Mouse (Mus musculus): Measurements from ENCODE around the gene Zdhhc11. TPM values are rescaled to one million over a fixed set of nuclear protein-coding genes. Genes with fewer than 3 reads are reported as not detected.

The Zdhhc11 gene
- polyA plus RNA-seq, 1 experiment from 2014 or later: not detected

DNA sequence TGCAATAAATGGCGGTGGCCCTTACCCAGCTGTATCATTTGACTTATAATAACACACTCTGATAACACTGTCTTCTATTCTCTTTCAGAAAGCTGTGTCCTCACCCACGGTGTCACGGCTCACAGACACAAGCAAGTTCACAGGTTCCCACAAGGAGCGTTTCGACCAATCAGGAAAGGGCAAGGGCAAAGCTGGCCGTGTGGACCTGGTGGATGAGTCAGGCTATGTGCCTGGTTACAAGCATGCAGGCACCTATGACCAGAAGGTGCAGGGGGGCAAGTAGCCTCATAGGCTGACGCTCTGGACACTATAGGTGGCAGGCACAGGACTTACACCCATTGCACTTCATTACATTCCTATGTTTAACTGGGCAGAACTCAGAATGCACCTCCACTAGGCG, 67.5 kb downstream of the Zdhhc11 start:
- no peak for ATAC-seq (ENCODE audit: insufficient read depth, low FRiP score, low read depth)
- H3K27ac ChIP-seq: no peak overlapping the region
- H3K4me3 ChIP-seq (replicated peaks): no peak overlapping the region
- H3K4me2 ChIP-seq: no peak overlapping the region
- no peaks in the 10 kb centered on the region for H3K36me3 ChIP-seq
- H3K9ac ChIP-seq: no peak overlapping the region
- no peaks in the 10 kb centered on the region for H3K4me1 ChIP-seq
- WGBS: 78% methylated on average over 8 of the region's 8 CpGs
- no peaks in the 10 kb centered on the region for H3K9me3 ChIP-seq
- H3K27me3 ChIP-seq (replicated peaks): no peaks in the 10 kb centered on the region

DNA sequence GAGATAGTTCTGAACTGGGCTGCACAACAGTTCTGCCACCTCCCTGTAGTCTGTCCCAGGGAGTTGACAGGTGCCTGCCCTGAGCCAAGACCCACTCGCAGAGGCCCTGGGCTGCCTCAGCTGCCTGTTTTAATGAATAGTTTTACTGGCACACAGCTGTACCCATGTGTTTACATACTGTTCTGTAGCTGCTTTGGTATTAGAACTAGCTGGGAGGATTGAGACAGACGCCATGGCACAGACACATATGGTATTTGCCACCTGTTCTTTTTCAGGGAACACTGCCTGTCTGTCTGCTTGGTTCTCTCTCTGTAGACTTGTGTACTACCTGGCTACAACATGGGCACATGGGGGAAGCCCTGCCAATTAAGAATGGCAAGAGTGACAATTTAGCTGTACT, 71.1 kb downstream of the Zdhhc11 start:
- no peak overlapping the region for H3K4me2 ChIP-seq
- 64% methylated on average over 2 of the region's 2 CpGs for WGBS
- H3K4me3 ChIP-seq (replicated peaks): no peak overlapping the region
- no peaks in the 10 kb centered on the region for H3K27me3 ChIP-seq (replicated peaks)
- no peaks in the 10 kb centered on the region for H3K4me1 ChIP-seq
- no peak for ATAC-seq (ENCODE audit: insufficient read depth, low FRiP score, low read depth)
- no peaks in the 10 kb centered on the region for H3K9me3 ChIP-seq
- no peak overlapping the region for H3K9ac ChIP-seq
- no peaks in the 10 kb centered on the region for H3K36me3 ChIP-seq
- no peak overlapping the region for H3K27ac ChIP-seq

DNA sequence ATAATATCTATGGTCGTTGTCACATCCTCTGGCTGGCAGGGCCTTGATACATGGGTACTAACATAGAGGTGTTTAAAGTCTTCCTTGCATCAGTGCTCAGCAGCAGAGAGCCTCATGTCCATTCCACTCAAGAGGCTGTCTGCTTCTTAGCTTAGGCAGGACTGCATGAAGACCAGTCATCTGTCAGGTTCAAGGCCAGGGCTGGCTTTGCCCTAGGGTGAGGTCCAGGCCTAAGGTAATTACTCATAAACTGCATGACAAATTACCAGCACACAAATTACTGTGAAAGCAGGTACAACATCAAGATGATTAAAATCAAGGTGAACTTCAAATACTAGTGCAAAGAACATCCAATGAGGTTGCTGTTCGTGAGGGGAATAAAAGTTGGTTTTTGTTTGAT, 72.1 kb downstream of the Zdhhc11 start:
- ATAC-seq (ENCODE audit: insufficient read depth, low FRiP score, low read depth): no peak
- H3K27me3 ChIP-seq (replicated peaks): no peaks in the 10 kb centered on the region
- H3K9me3 ChIP-seq: no peaks in the 10 kb centered on the region
- no peaks in the 10 kb centered on the region for H3K36me3 ChIP-seq
- no peaks in the 10 kb centered on the region for H3K4me1 ChIP-seq
- no peak overlapping the region for H3K27ac ChIP-seq
- H3K4me3 ChIP-seq (replicated peaks): no peak overlapping the region
- 79% methylated on average over 2 of the region's 2 CpGs for WGBS
- H3K4me2 ChIP-seq: no peak overlapping the region
- H3K9ac ChIP-seq: no peak overlapping the region

DNA sequence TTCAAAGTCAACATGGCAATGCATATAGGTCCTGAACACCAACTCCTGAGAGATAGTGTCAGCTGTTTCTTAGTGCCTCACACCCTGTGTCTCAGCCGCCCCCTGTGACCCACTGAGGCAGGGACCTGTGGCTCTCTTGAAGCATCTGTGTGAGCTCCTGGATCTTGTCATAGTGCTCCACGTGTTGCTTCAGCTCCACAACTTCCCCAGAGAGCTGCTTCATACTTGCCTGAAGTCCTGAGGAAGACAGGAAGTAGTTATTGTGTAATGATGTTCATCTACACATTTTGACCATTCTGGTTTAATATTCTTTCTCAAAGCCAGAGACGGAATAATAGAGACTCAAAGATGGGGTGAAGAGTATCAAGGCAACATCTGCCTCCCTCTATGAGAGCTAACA, 76.3 kb downstream of the Zdhhc11 start:
- no peak overlapping the region for H3K27ac ChIP-seq
- 84% methylated on average over 3 of the region's 3 CpGs for WGBS
- no peak for ATAC-seq (ENCODE audit: insufficient read depth, low FRiP score, low read depth)
- H3K36me3 ChIP-seq: 0 out of 2 replicates have a peak, but pooled peaks cover 8% of the 10 kb centered on the region
- H3K4me2 ChIP-seq: no peak overlapping the region
- no peak overlapping the region for H3K9ac ChIP-seq
- no peaks in the 10 kb centered on the region for H3K27me3 ChIP-seq (replicated peaks)
- H3K9me3 ChIP-seq: no peaks in the 10 kb centered on the region
- no peak overlapping the region for H3K4me3 ChIP-seq (replicated peaks)
- H3K4me1 ChIP-seq: no peaks in the 10 kb centered on the region

Small RNA genes lying within 50 kb of the gene (microRNA-seq; reads per million reads assigned to microRNA genes)
- gene Gm25197: not detected

Other genes starting within 250 kb of the Zdhhc11 start
- gene Slc12a7, start 230.8 kb upstream of the Zdhhc11 start, polyA plus RNA-seq (2015; fragmentation: Nextera tagmentation; extraction: Ambion mirVana): 17.5 and 19.4 TPM in 2 replicates
- 4.1 and 4.2 TPM in 2 replicates for gene Nkd2, start 116.2 kb upstream of the Zdhhc11 start, polyA plus RNA-seq (2015; fragmentation: Nextera tagmentation; extraction: Ambion mirVana)
- gene Trip13, start 26.1 kb upstream of the Zdhhc11 start, polyA plus RNA-seq (2015; fragmentation: Nextera tagmentation; extraction: Ambion mirVana): 32.8 and 35.9 TPM in 2 replicates
- gene Brd9, start 26.0 kb upstream of the Zdhhc11 start, polyA plus RNA-seq (2015; fragmentation: Nextera tagmentation; extraction: Ambion mirVana): 41.7 and 43.9 TPM in 2 replicates
- gene Tppp, start 45.6 kb downstream of the Zdhhc11 start, polyA plus RNA-seq (2015; fragmentation: Nextera tagmentation; extraction: Ambion mirVana): 2.1 and 2.8 TPM in 2 replicates
- 11.1 and 11.2 TPM in 2 replicates for gene Cep72, start 98.4 kb downstream of the Zdhhc11 start, polyA plus RNA-seq (2015; fragmentation: Nextera tagmentation; extraction: Ambion mirVana)
- 0.55 and 1.1 TPM in 2 replicates for gene Slc9a3, start 157.6 kb downstream of the Zdhhc11 start, polyA plus RNA-seq (2015; fragmentation: Nextera tagmentation; extraction: Ambion mirVana)
- gene Exoc3, start 244.9 kb downstream of the Zdhhc11 start, polyA plus RNA-seq (2015; fragmentation: Nextera tagmentation; extraction: Ambion mirVana): 59.6 and 67.2 TPM in 2 replicates